Mouse (Mus musculus) gonadal fat pad, adult 2 months (tissue): Measurements from ENCODE around the gene Gm21988. TPM values are rescaled to one million over a fixed set of nuclear protein-coding genes. Genes with fewer than 3 reads are reported as not detected.

Experiments used
- DNase-seq: peaks from one replicate; pipeline ENCODE4 v3.0.0-alpha.2; 2012; ENCODE audit warnings: low read depth
- polyA plus RNA-seq: library from polyadenylated mRNA; depleted of rRNA; stranded (reverse); fragments of >200 nt; gene quantifications from 2 replicates; pipeline ENCODE4 v1.2.3, GENCODE M21; 2012

Gene Gm21988
- polyA plus RNA-seq, 1 experiment: 7.6 TPM

- DNase-seq: no peak
These were observed 21.6 kb downstream of the Gm21988 start for GRCm38 (mm10) chr11:70218039-70218438.

GRCm38 (mm10) chr11:70216103-70216502, 23.5 kb downstream of the Gm21988 start:
- DNase-seq: no peak

GRCm38 (mm10) chr11:70215301-70215700, 24.3 kb downstream of the Gm21988 start:
- DNase-seq: no peak

- no peak for DNase-seq
These were observed 24.8 kb downstream of the Gm21988 start for GRCm38 (mm10) chr11:70214856-70215209.

- no peak for DNase-seq
These were observed 25.3 kb downstream of the Gm21988 start for GRCm38 (mm10) chr11:70214191-70214855.

- DNase-seq: no peak
These were observed 25.9 kb downstream of the Gm21988 start for GRCm38 (mm10) chr11:70213736-70214135.

- no peak for DNase-seq
These were observed 26.7 kb downstream of the Gm21988 start for GRCm38 (mm10) chr11:70212896-70213295.

- no peak for DNase-seq
These were observed 27.2 kb downstream of the Gm21988 start, which contains the start of gene Slc16a11 for GRCm38 (mm10) chr11:70212423-70212822. Gene Slc16a11 (plus strand): TSS chr11:70212752.

GRCm38 (mm10) chr11:70211972-70212371, 27.7 kb downstream of the Gm21988 start:
- DNase-seq: no peak

- no peak for DNase-seq
These were observed 28.9 kb downstream of the Gm21988 start for GRCm38 (mm10) chr11:70210681-70211080.

GRCm38 (mm10) chr11:70208778-70209388, 30.7 kb downstream of the Gm21988 start:
- DNase-seq: no peak

GRCm38 (mm10) chr11:70207283-70207682, 32.3 kb downstream of the Gm21988 start:
- no peak for DNase-seq

GRCm38 (mm10) chr11:70206801-70207200, 32.8 kb downstream of the Gm21988 start:
- DNase-seq: no peak

- no peak for DNase-seq
These were observed 37.9 kb downstream of the Gm21988 start for GRCm38 (mm10) chr11:70201691-70202090.

- no peak for DNase-seq
These were observed 39.5 kb downstream of the Gm21988 start for GRCm38 (mm10) chr11:70200036-70200608.

- no peak for DNase-seq
These were observed 40.5 kb downstream of the Gm21988 start for GRCm38 (mm10) chr11:70199107-70199506.

GRCm38 (mm10) chr11:70198332-70198731, 41.3 kb downstream of the Gm21988 start:
- no peak for DNase-seq

- no peak for DNase-seq
These were observed 46.0 kb downstream of the Gm21988 start for GRCm38 (mm10) chr11:70193354-70194285.

- DNase-seq: no peak
These were observed 47.5 kb downstream of the Gm21988 start for GRCm38 (mm10) chr11:70192157-70192556.

GRCm38 (mm10) chr11:70191188-70191587, 48.4 kb downstream of the Gm21988 start:
- DNase-seq: no peak

- DNase-seq: no peak
These were observed 50.1 kb downstream of the Gm21988 start for GRCm38 (mm10) chr11:70189319-70190134.
